Mouse (Mus musculus): ENCODE measurements around the gene Myd88.

DNA sequence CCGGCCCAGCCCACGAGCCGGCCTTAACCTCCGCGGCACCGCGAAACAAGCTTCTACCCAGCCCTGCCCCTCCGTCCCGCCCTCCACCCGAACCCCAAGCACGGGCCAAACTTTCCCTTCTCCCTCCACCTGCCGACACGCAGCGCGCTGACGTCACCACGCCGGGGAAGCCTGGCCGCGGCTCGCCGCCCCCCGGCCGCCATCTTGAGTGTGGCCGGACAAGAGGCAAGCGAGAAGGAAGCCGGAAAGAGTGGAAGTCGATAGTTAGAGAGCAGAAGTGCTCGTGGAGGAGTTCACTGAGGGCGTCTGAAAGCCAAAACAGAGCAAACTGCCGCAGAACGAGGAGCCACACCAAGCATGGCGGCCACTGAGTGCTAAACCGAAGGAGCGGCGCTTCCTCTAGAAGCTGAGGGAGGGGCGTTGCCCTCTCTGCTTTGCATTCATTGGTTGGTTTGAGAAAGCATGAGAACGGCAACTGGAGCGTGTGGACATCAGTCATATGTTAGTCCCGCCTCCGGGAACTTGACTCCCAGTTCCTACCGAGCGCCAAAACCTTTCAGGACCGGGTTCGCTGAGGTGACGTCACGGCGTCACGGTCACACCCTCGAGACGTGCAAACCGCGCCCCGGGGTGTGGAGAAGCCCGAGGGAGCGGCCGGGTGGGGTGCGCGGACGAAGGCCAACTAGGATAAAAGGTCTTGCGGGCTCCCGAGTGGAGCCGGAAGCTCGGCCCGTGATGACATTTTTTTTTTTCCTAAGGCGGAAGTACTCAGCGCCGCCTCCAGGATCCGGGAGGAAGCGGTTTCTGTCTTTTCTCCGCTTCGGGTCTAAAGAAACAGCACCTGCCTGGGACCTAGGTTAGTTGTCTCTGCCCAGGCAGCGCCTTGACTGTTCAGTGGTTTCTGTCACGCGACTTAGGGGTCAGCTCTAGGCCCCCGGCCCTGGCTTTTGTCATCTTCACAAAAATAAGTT lies 18.6 kb downstream of the Myd88 start, which contains the start of gene Oxsr1:
- no peak for TF ChIP-seq USF1 (IDR thresholded peaks at IDR 0.05; ENCODE audit: low read depth)
- peak; percentile 81 for TF ChIP-seq POLR2A (IDR thresholded peaks at IDR 0.05; ENCODE audit: insufficient read length, low read depth)
